Mouse (Mus musculus) embryonic facial prominence, embryonic 14.5 days (tissue): ENCODE data around the gene Brinp1. TPM values are rescaled to one million over a fixed set of nuclear protein-coding genes. Genes with fewer than 3 reads are reported as not detected.

Experiments used
- ATAC-seq: fragments of 200-750 bp; cut with Nextera tagmentation; 2 replicates; pipeline ENCODE4 v1.8.0; 2017; ENCODE audit warnings: low read depth, moderate number of reproducible peaks, moderate TSS enrichment
- DNase-seq: peaks from one replicate; pipeline ENCODE4 v3.0.0-alpha.2; 2015; ENCODE audit warnings: low spot score
- H3K27ac ChIP-seq: fragments of 300-500 bp; sonication (generic); replicated peaks from 2 replicates; pipeline ENCODE4 v1.5.1; 2014; ENCODE audit warnings: low read depth, mild to moderate bottlenecking, low read length, moderate library complexity
- H3K27me3 ChIP-seq: fragments of 300-500 bp; sonication (generic); replicated peaks from 2 replicates; pipeline ENCODE4 v1.6.1; 2014; ENCODE audit warnings: low read length; ENCODE audit not compliant: control insufficient read depth, insufficient read depth
- H3K36me3 ChIP-seq: fragments of 300-500 bp; sonication (generic); 2 replicates; pipeline ENCODE4 v1.6.1; 2014; ENCODE audit warnings: low read length, mixed read lengths; ENCODE audit not compliant: control insufficient read depth, insufficient read depth
- H3K4me1 ChIP-seq: fragments of 300-500 bp; sonication (generic); 2 replicates; pipeline ENCODE4 v1.6.1; 2014; ENCODE audit warnings: antibody characterized with exemption, low read length; ENCODE audit not compliant: control insufficient read depth, insufficient read depth
- H3K4me2 ChIP-seq: fragments of 300-500 bp; sonication (generic); 2 replicates; pipeline ENCODE4 v1.6.1; 2014; ENCODE audit warnings: low read depth, mild to moderate bottlenecking, low read length, moderate library complexity, mixed read lengths
- H3K4me3 ChIP-seq: fragments of 300-500 bp; sonication (generic); 2 replicates; pipeline ENCODE4 v1.5.1; 2014; ENCODE audit warnings: low read depth, mild to moderate bottlenecking, low read length
- H3K9ac ChIP-seq: fragments of 300-500 bp; sonication (generic); 2 replicates; pipeline ENCODE4 v1.6.1; 2014; ENCODE audit warnings: low read depth, mild to moderate bottlenecking, low read length, moderate library complexity, mixed read lengths
- H3K9me3 ChIP-seq: fragments of 300-500 bp; sonication (generic); 2 replicates; pipeline ENCODE4 v1.6.1; 2016; ENCODE audit warnings: low read length; ENCODE audit not compliant: control insufficient read depth
- WGBS: fragments of 180-500 bp; shearing (Covaris S2); extraction: QIAGEN DNeasy Blood & Tissue Kit; methylation state at CpG from one replicate; pipeline ENCODE4 v1.1.7; 2014; 5-methylcytosine and 5-hydroxymethylcytosine counted together
- polyA plus RNA-seq: library from polyadenylated mRNA; unstranded; fragments of >200 nt; fragmentation: Nextera tagmentation; extraction: Ambion mirVana; gene quantifications from 2 replicates; pipeline ENCODE4 v1.2.1, GENCODE M21; 2014

Gene Brinp1
- polyA plus RNA-seq, 1 experiment from 2014 or later = 13.2 TPM

- WGBS = 61% methylated on average over 1 of the region's 1 CpGs
- Histone ChIP-seq H3K27me3 (no peaks in the 10 kb centered on the region), H3K9me3 (no peaks in the 10 kb centered on the region), H3K27ac (no peak overlapping the region), H3K9ac (no peak overlapping the region), H3K4me1 (no peaks in the 10 kb centered on the region), H3K4me2 (no peak overlapping the region), H3K4me3 (no peak overlapping the region), H3K36me3 (no peaks in the 10 kb centered on the region)
- ATAC-seq (no peak), DNase-seq (no peak)
Measured at GRCm38 (mm10) chr4:68922944-68923343, 31.3 kb downstream of the Brinp1 start.

GRCm38 (mm10) chr4:68922504-68922903 is 31.7 kb downstream of the Brinp1 start:
- no peaks in the 10 kb centered on the region for H3K4me1 ChIP-seq
- H3K36me3 ChIP-seq = no peaks in the 10 kb centered on the region
- no peak overlapping the region for H3K4me3 ChIP-seq
- no peaks in the 10 kb centered on the region for H3K27me3 ChIP-seq
- no peak overlapping the region for H3K9ac ChIP-seq
- H3K4me2 ChIP-seq = no peak overlapping the region
- no peaks in the 10 kb centered on the region for H3K9me3 ChIP-seq
- DNase-seq (no peak), ATAC-seq (no peak)
- no peak overlapping the region for H3K27ac ChIP-seq
- WGBS = 71% methylated on average over 1 of the region's 1 CpGs

GRCm38 (mm10) chr4:68920127-68920526 is 34.1 kb downstream of the Brinp1 start:
- Histone ChIP-seq H3K4me1 (no peaks in the 10 kb centered on the region), H3K9me3 (no peaks in the 10 kb centered on the region), H3K4me2 (no peak overlapping the region), H3K27ac (no peak overlapping the region), H3K36me3 (no peaks in the 10 kb centered on the region), H3K4me3 (no peak overlapping the region), H3K9ac (no peak overlapping the region), H3K27me3 (no peaks in the 10 kb centered on the region)
- WGBS = 43% methylated on average over 3 of the region's 3 CpGs
- ATAC-seq (0 out of 2 replicates have a peak, but pooled peaks have one; percentile 41), DNase-seq (peak; percentile 75)

GRCm38 (mm10) chr4:68910942-68911341 is 43.3 kb downstream of the Brinp1 start:
- H3K4me3 ChIP-seq = no peak overlapping the region
- 29% methylated on average over 3 of the region's 3 CpGs for WGBS
- H3K4me1 ChIP-seq = no peaks in the 10 kb centered on the region
- DNase-seq (peak; percentile 28), ATAC-seq (no peak)
- no peak overlapping the region for H3K27ac ChIP-seq
- no peak overlapping the region for H3K4me2 ChIP-seq
- no peaks in the 10 kb centered on the region for H3K36me3 ChIP-seq
- H3K27me3 ChIP-seq = no peaks in the 10 kb centered on the region
- H3K9ac ChIP-seq = no peak overlapping the region
- no peaks in the 10 kb centered on the region for H3K9me3 ChIP-seq

DNA sequence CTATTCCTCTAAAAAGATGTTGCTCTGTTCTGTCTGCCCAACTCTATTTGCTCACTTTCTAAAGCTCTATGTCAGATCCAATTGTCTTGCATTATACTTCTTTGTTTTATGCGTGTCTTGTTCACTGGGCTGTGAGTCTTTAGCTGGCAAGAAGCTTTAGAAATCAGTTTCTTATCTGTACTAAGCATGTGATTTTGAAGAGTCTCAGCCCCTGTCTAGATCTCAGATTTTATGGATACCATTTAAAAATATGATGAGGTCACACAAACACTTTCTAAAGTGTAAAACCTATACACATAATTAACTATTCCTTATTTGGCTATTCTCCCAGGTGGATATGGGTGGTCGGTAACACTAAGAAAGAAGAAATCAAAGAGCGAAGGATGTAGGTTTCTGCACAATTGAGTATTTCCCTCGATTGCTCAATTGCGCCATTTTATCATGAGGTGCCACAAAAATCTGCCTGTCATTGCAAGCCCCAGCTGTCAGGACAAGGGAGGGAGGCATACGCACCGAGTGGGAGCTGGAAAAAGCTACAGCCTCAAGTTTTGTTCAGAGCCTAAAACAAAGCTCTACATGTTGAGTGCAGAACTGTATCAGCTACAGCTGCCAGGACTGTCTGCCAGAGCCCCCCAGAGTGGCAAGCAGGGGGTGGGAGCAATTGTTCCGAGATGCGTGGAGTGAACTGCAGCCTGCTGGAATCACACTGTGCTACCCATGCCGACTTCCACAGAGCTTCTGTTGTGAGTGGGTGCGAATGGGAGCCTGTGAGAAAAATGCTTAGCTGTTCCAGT is 47.6 kb downstream of the Brinp1 start:
- peak; percentile 29 for DNase-seq
- H3K4me1 ChIP-seq = no peaks in the 10 kb centered on the region
- H3K27ac ChIP-seq = no peak overlapping the region
- H3K4me2 ChIP-seq = peak overlapping the region; percentile 10; the same call in 1 of the 2 replicates
- ATAC-seq = no peak
- no peaks in the 10 kb centered on the region for H3K9me3 ChIP-seq
- no peak overlapping the region for H3K9ac ChIP-seq
- H3K27me3 ChIP-seq = no peaks in the 10 kb centered on the region
- no peak overlapping the region for H3K4me3 ChIP-seq
- no peaks in the 10 kb centered on the region for H3K36me3 ChIP-seq
- WGBS = 59% methylated on average over 11 of the region's 11 CpGs

- DNase-seq (no peak), ATAC-seq (no peak)
- Histone ChIP-seq H3K9ac (no peak overlapping the region), H3K27ac (no peak overlapping the region), H3K4me3 (no peak overlapping the region), H3K27me3 (no peaks in the 10 kb centered on the region), H3K36me3 (no peaks in the 10 kb centered on the region), H3K4me2 (no peak overlapping the region), H3K4me1 (no peaks in the 10 kb centered on the region), H3K9me3 (no peaks in the 10 kb centered on the region)
- WGBS = 79% methylated on average over 4 of the region's 4 CpGs
Measured at GRCm38 (mm10) chr4:68890526-68890925, 63.7 kb downstream of the Brinp1 start.

GRCm38 (mm10) chr4:68886276-68886675 is 67.9 kb downstream of the Brinp1 start:
- Histone ChIP-seq H3K27ac (no peak overlapping the region), H3K27me3 (no peaks in the 10 kb centered on the region), H3K4me1 (no peaks in the 10 kb centered on the region), H3K9ac (no peak overlapping the region), H3K4me3 (no peak overlapping the region), H3K4me2 (no peak overlapping the region), H3K9me3 (no peaks in the 10 kb centered on the region), H3K36me3 (no peaks in the 10 kb centered on the region)
- no peak for DNase-seq
- no peak for ATAC-seq
- WGBS = 89% methylated on average over 2 of the region's 2 CpGs

GRCm38 (mm10) chr4:68872028-68872427 is 82.2 kb downstream of the Brinp1 start:
- ATAC-seq = no peak
- Histone ChIP-seq H3K36me3 (no peaks in the 10 kb centered on the region), H3K4me2 (no peak overlapping the region), H3K4me3 (no peak overlapping the region), H3K4me1 (no peaks in the 10 kb centered on the region), H3K9ac (no peak overlapping the region), H3K27ac (no peak overlapping the region), H3K9me3 (no peaks in the 10 kb centered on the region), H3K27me3 (no peaks in the 10 kb centered on the region)
- DNase-seq = no peak

GRCm38 (mm10) chr4:68865135-68865767 is 88.9 kb downstream of the Brinp1 start:
- Histone ChIP-seq H3K4me2 (no peak overlapping the region), H3K9me3 (no peaks in the 10 kb centered on the region), H3K36me3 (no peaks in the 10 kb centered on the region), H3K4me3 (no peak overlapping the region), H3K27me3 (no peaks in the 10 kb centered on the region), H3K9ac (no peak overlapping the region), H3K27ac (no peak overlapping the region), H3K4me1 (no peaks in the 10 kb centered on the region)
- WGBS = 69% methylated on average over 4 of the region's 4 CpGs
- DNase-seq = no peak
- ATAC-seq = no peak
